Mouse (Mus musculus): ENCODE measurements around the gene Nav2. TPM values are rescaled to one million over a fixed set of nuclear protein-coding genes. Genes with fewer than 3 reads are reported as not detected.

The Nav2 gene
- total and polyA plus RNA-seq, 2 experiments from 2014 or later = 16.3 to 44.0 TPM

- H3K9me3 ChIP-seq (ENCODE audit: low read length) = no peaks in the 10 kb centered on the region
- no peaks in the 10 kb centered on the region for H3K36me3 ChIP-seq (ENCODE audit: insufficient read depth)
- DNase-seq = no peak
- peaks cover 29% of the 10 kb centered on the region for H3K4me1 ChIP-seq (ENCODE audit: insufficient read depth)
- no peak overlapping the region for H3K9ac ChIP-seq
- 0 out of 2 replicates have a peak overlapping the region, but pooled peaks have one; percentile 29 for H3K27ac ChIP-seq (ENCODE audit: low read depth, low read length)
- no peak overlapping the region for H3K4me2 ChIP-seq (ENCODE audit: low read depth)
- no peak for TF ChIP-seq CTCF (IDR thresholded peaks at IDR 0.05; ENCODE audit: low read depth)
- ATAC-seq = no peak
- H3K4me3 ChIP-seq (ENCODE audit: low read depth, low read length) = no peak overlapping the region
- WGBS = 23% methylated on average over 9 of the region's 9 CpGs
- H3K27me3 ChIP-seq (ENCODE audit: insufficient read depth, low read length) = no peaks in the 10 kb centered on the region
Observed at GRCm38 (mm10) chr7:49162079-49162478, 253.6 kb downstream of the Nav2 start.

GRCm38 (mm10) chr7:49163789-49164188 lies 255.3 kb downstream of the Nav2 start:
- Histone ChIP-seq H3K9ac (0 out of 2 replicates have a peak overlapping the region, but pooled peaks have one; percentile 26), H3K27ac (ENCODE audit: low read depth, low read length) (peak overlapping the region; percentile 51), H3K36me3 (ENCODE audit: insufficient read depth) (no peaks in the 10 kb centered on the region), H3K4me2 (ENCODE audit: low read depth) (peak overlapping the region; percentile 13; the same call in 1 of the 2 replicates), H3K4me3 (ENCODE audit: low read depth, low read length) (no peak overlapping the region), H3K27me3 (ENCODE audit: insufficient read depth, low read length) (no peaks in the 10 kb centered on the region), H3K4me1 (ENCODE audit: insufficient read depth) (peaks cover 29% of the 10 kb centered on the region), H3K9me3 (ENCODE audit: low read length) (no peaks in the 10 kb centered on the region)
- TF ChIP-seq CTCF (IDR thresholded peaks at IDR 0.05; ENCODE audit: low read depth) = no peak
- ATAC-seq = peak; percentile 70
- DNase-seq = peak; percentile 59
- 11% methylated on average over 11 of the region's 11 CpGs for WGBS

- Histone ChIP-seq H3K4me3 (ENCODE audit: low read depth, low read length) (no peak overlapping the region), H3K9ac (no peak overlapping the region), H3K4me2 (ENCODE audit: low read depth) (no peak overlapping the region), H3K36me3 (ENCODE audit: insufficient read depth) (no peaks in the 10 kb centered on the region), H3K27ac (ENCODE audit: low read depth, low read length) (no peak overlapping the region), H3K27me3 (ENCODE audit: insufficient read depth, low read length) (no peaks in the 10 kb centered on the region), H3K4me1 (ENCODE audit: insufficient read depth) (peaks cover 29% of the 10 kb centered on the region), H3K9me3 (ENCODE audit: low read length) (no peaks in the 10 kb centered on the region)
- ATAC-seq = no peak
- no peak for DNase-seq
- no peak for TF ChIP-seq CTCF (IDR thresholded peaks at IDR 0.05; ENCODE audit: low read depth)
- WGBS = 96% methylated on average over 8 of the region's 8 CpGs
Observed at GRCm38 (mm10) chr7:49164868-49165267, 256.4 kb downstream of the Nav2 start.

GRCm38 (mm10) chr7:49172926-49173325 lies 264.4 kb downstream of the Nav2 start:
- no peaks in the 10 kb centered on the region for H3K27me3 ChIP-seq (ENCODE audit: insufficient read depth, low read length)
- TF ChIP-seq CTCF (IDR thresholded peaks at IDR 0.05; ENCODE audit: low read depth) = no peak
- ATAC-seq = no peak
- no peaks in the 10 kb centered on the region for H3K36me3 ChIP-seq (ENCODE audit: insufficient read depth)
- no peak overlapping the region for H3K4me3 ChIP-seq (ENCODE audit: low read depth, low read length)
- no peak overlapping the region for H3K4me2 ChIP-seq (ENCODE audit: low read depth)
- no peaks in the 10 kb centered on the region for H3K9me3 ChIP-seq (ENCODE audit: low read length)
- no peak overlapping the region for H3K9ac ChIP-seq
- WGBS = 75% methylated on average over 3 of the region's 3 CpGs
- no peak for DNase-seq
- no peak overlapping the region for H3K27ac ChIP-seq (ENCODE audit: low read depth, low read length)
- peaks cover 4% of the 10 kb centered on the region; the same call in 1 of the 2 replicates for H3K4me1 ChIP-seq (ENCODE audit: insufficient read depth)

GRCm38 (mm10) chr7:49175784-49176409 lies 267.4 kb downstream of the Nav2 start:
- Histone ChIP-seq H3K4me3 (ENCODE audit: low read depth, low read length) (no peak overlapping the region), H3K9ac (no peak overlapping the region), H3K27me3 (ENCODE audit: insufficient read depth, low read length) (no peaks in the 10 kb centered on the region), H3K36me3 (ENCODE audit: insufficient read depth) (no peaks in the 10 kb centered on the region), H3K9me3 (ENCODE audit: low read length) (no peaks in the 10 kb centered on the region), H3K4me2 (ENCODE audit: low read depth) (no peak overlapping the region), H3K27ac (ENCODE audit: low read depth, low read length) (peak overlapping the region; percentile 50), H3K4me1 (ENCODE audit: insufficient read depth) (peaks cover 7% of the 10 kb centered on the region; the same call in 1 of the 2 replicates)
- DNase-seq = peak; percentile 64
- no peak; the same call in 1 of the 2 replicates for TF ChIP-seq CTCF (IDR thresholded peaks at IDR 0.05; ENCODE audit: low read depth)
- ATAC-seq = peak; percentile 78
- 64% methylated on average over 9 of the region's 9 CpGs for WGBS

- H3K27ac ChIP-seq (ENCODE audit: low read depth, low read length) = peak overlapping the region; percentile 35
- no peak overlapping the region for H3K4me2 ChIP-seq (ENCODE audit: low read depth)
- H3K27me3 ChIP-seq (ENCODE audit: insufficient read depth, low read length) = no peaks in the 10 kb centered on the region
- H3K9me3 ChIP-seq (ENCODE audit: low read length) = no peaks in the 10 kb centered on the region
- no peak for TF ChIP-seq CTCF (IDR thresholded peaks at IDR 0.05; ENCODE audit: low read depth)
- no peak for DNase-seq
- peaks cover 7% of the 10 kb centered on the region; the same call in 1 of the 2 replicates for H3K4me1 ChIP-seq (ENCODE audit: insufficient read depth)
- ATAC-seq = no peak
- WGBS = 79% methylated on average over 21 of the region's 21 CpGs
- no peak overlapping the region for H3K4me3 ChIP-seq (ENCODE audit: low read depth, low read length)
- H3K36me3 ChIP-seq (ENCODE audit: insufficient read depth) = no peaks in the 10 kb centered on the region
- no peak overlapping the region for H3K9ac ChIP-seq
Observed at GRCm38 (mm10) chr7:49176590-49177201, 268.2 kb downstream of the Nav2 start.

GRCm38 (mm10) chr7:49178217-49178616 lies 269.7 kb downstream of the Nav2 start:
- H3K9me3 ChIP-seq (ENCODE audit: low read length) = no peaks in the 10 kb centered on the region
- DNase-seq (no peak), ATAC-seq (no peak)
- 68% methylated on average over 4 of the region's 4 CpGs for WGBS
- H3K9ac ChIP-seq = no peak overlapping the region
- H3K27ac ChIP-seq (ENCODE audit: low read depth, low read length) = no peak overlapping the region
- H3K36me3 ChIP-seq (ENCODE audit: insufficient read depth) = no peaks in the 10 kb centered on the region
- peaks cover 7% of the 10 kb centered on the region; the same call in 1 of the 2 replicates for H3K4me1 ChIP-seq (ENCODE audit: insufficient read depth)
- no peak overlapping the region for H3K4me2 ChIP-seq (ENCODE audit: low read depth)
- no peak for TF ChIP-seq CTCF (IDR thresholded peaks at IDR 0.05; ENCODE audit: low read depth)
- no peaks in the 10 kb centered on the region for H3K27me3 ChIP-seq (ENCODE audit: insufficient read depth, low read length)
- H3K4me3 ChIP-seq (ENCODE audit: low read depth, low read length) = no peak overlapping the region
